Mouse (Mus musculus): ENCODE data around the gene Psme2. TPM values are rescaled to one million over a fixed set of nuclear protein-coding genes. Genes with fewer than 3 reads are reported as not detected.

Psme2 gene
- polyA plus RNA-seq, 2 experiments, result 56.0 to 190 TPM

- Histone ChIP-seq H3K36me3 (replicated peaks; ENCODE audit: control insufficient read depth, insufficient read depth, low read depth) (peaks cover 2% of the 10 kb centered on the region), H3K9me3 (ENCODE audit: control insufficient read depth, low read length) (no peaks in the 10 kb centered on the region), H3K27me3 (ENCODE audit: control insufficient read depth, insufficient read depth, low read length) (no peaks in the 10 kb centered on the region), H3K4me3 (ENCODE audit: insufficient read depth in 1 of 2, low read depth in 2 of 2, low read length in 2 of 2) (no peak overlapping the region), H3K4me2 (ENCODE audit: low read depth) (no peak overlapping the region), H3K9ac (replicated peaks) (no peak overlapping the region), H3K27ac (no peak overlapping the region), H3K4me1 (replicated peaks; ENCODE audit: control insufficient read depth in 2 of 2, insufficient read depth in 2 of 2, low read length in 1 of 2) (peaks cover 25 to 29% of the 10 kb centered on the region in 2 experiments)
- ATAC-seq (ENCODE audit: insufficient read depth) (no peak), DNase-seq (ENCODE audit: low read depth in 3 of 3, low spot score in 3 of 3) (no peak)
- no peak for TF ChIP-seq EP300 (IDR thresholded peaks at IDR 0.05; ENCODE audit: low read depth)
- no peak for TF ChIP-seq CTCF (IDR thresholded peaks at IDR 0.05; ENCODE audit: low read depth)
These were observed 36.3 kb downstream of the Psme2 start for GRCm38 (mm10) chr14:55554635-55555034.

DNA sequence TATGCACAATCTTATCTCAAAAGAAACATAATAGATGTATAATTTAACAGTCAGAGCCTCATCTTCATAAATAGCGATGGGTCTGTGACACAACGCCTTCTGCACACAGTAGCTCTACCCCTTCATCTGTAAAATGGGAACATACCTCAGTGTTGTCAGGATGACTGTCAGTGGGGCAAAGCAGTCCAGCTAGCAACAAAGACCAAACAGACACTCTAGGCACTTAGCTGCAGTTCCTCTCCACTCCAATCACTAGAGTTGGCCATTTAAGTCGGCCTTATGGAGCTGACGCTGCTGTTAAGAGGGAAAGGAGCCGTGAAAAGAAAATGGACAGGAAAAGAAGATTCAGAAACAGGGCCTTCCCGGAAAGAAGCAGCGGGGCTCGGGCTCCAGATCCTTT lies 39.1 kb downstream of the Psme2 start:
- Histone ChIP-seq H3K4me3 (ENCODE audit: insufficient read depth in 1 of 2, low read depth in 2 of 2, low read length in 2 of 2) (no peak overlapping the region), H3K4me2 (ENCODE audit: low read depth) (no peak overlapping the region), H3K4me1 (replicated peaks; ENCODE audit: control insufficient read depth in 2 of 2, insufficient read depth in 2 of 2, low read length in 1 of 2) (peaks cover 4 to 12% of the 10 kb centered on the region in 2 experiments), H3K27ac (no peak overlapping the region), H3K36me3 (replicated peaks; ENCODE audit: control insufficient read depth, insufficient read depth, low read depth) (peaks cover 25% of the 10 kb centered on the region), H3K27me3 (ENCODE audit: control insufficient read depth, insufficient read depth, low read length) (no peaks in the 10 kb centered on the region), H3K9ac (replicated peaks) (no peak overlapping the region), H3K9me3 (ENCODE audit: control insufficient read depth, low read length) (no peaks in the 10 kb centered on the region)
- DNase-seq (ENCODE audit: low read depth in 3 of 3, low spot score in 3 of 3) (no peak), ATAC-seq (ENCODE audit: insufficient read depth) (no peak)
- 80% methylated on average over 8 of the region's 8 CpGs for WGBS (ENCODE audit: insufficient replicate concordance)
- TF ChIP-seq CTCF (IDR thresholded peaks at IDR 0.05; ENCODE audit: low read depth), result no peak
- TF ChIP-seq EP300 (IDR thresholded peaks at IDR 0.05; ENCODE audit: low read depth), result no peak

GRCm38 (mm10) chr14:55551347-55551746 lies 39.6 kb downstream of the Psme2 start:
- H3K27ac ChIP-seq, result no peak overlapping the region
- TF ChIP-seq CTCF (IDR thresholded peaks at IDR 0.05; ENCODE audit: low read depth) (no peak), EP300 (IDR thresholded peaks at IDR 0.05; ENCODE audit: low read depth) (no peak)
- no peak overlapping the region for H3K9ac ChIP-seq (replicated peaks)
- peaks cover 3 to 9% of the 10 kb centered on the region in 2 experiments for H3K4me1 ChIP-seq (replicated peaks; ENCODE audit: control insufficient read depth in 2 of 2, insufficient read depth in 2 of 2, low read length in 1 of 2)
- no peak for ATAC-seq (ENCODE audit: insufficient read depth)
- no peak overlapping the region for H3K4me2 ChIP-seq (ENCODE audit: low read depth)
- WGBS (ENCODE audit: insufficient replicate concordance), result 70% methylated on average over 5 of the region's 5 CpGs
- H3K4me3 ChIP-seq (ENCODE audit: insufficient read depth in 1 of 2, low read depth in 2 of 2, low read length in 2 of 2), result no peak overlapping the region
- peaks cover 25% of the 10 kb centered on the region for H3K36me3 ChIP-seq (replicated peaks; ENCODE audit: control insufficient read depth, insufficient read depth, low read depth)
- DNase-seq (ENCODE audit: low read depth in 3 of 3, low spot score in 3 of 3), result no peak
- H3K27me3 ChIP-seq (ENCODE audit: control insufficient read depth, insufficient read depth, low read length), result no peaks in the 10 kb centered on the region
- no peaks in the 10 kb centered on the region for H3K9me3 ChIP-seq (ENCODE audit: control insufficient read depth, low read length)

GRCm38 (mm10) chr14:55550191-55550590 lies 40.7 kb downstream of the Psme2 start:
- peaks cover 28% of the 10 kb centered on the region for H3K36me3 ChIP-seq (replicated peaks; ENCODE audit: control insufficient read depth, insufficient read depth, low read depth)
- WGBS (ENCODE audit: insufficient replicate concordance), result 83% methylated on average over 6 of the region's 6 CpGs

DNA sequence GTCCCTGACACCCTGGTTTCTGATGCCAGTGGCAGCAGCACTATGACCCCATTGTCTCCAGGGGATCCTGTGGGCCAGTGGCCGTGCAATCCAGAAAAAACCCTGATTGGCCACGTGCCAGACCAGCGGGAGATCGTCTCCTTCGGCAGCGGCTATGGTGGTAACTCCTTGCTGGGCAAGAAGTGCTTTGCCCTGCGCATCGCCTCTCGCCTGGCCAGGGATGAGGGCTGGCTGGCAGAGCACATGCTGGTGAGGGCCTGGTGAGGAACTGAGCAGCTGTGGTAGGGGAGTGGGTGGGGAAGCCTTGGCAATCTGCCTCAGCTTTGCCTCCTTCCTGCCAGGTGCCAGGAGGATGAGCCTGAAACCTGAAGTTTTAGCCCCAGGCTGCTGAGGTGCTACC lies 46.6 kb downstream of the Psme2 start:
- H3K4me1 ChIP-seq (replicated peaks; ENCODE audit: control insufficient read depth in 2 of 2, insufficient read depth in 2 of 2, low read length in 1 of 2), result peaks cover 13 to 21% of the 10 kb centered on the region in 2 experiments
- peaks cover 36% of the 10 kb centered on the region for H3K36me3 ChIP-seq (replicated peaks; ENCODE audit: control insufficient read depth, insufficient read depth, low read depth)
- DNase-seq (ENCODE audit: low read depth in 3 of 3, low spot score in 3 of 3), result no peak
- 91% methylated on average over 9 of the region's 9 CpGs for WGBS (ENCODE audit: insufficient replicate concordance)
- H3K9ac ChIP-seq (replicated peaks), result no peak overlapping the region
- TF ChIP-seq CTCF (IDR thresholded peaks at IDR 0.05; ENCODE audit: low read depth) (no peak), EP300 (IDR thresholded peaks at IDR 0.05; ENCODE audit: low read depth) (no peak)
- no peak overlapping the region for H3K4me3 ChIP-seq (ENCODE audit: insufficient read depth in 1 of 2, low read depth in 2 of 2, low read length in 2 of 2)
- no peaks in the 10 kb centered on the region for H3K27me3 ChIP-seq (ENCODE audit: control insufficient read depth, insufficient read depth, low read length)
- H3K9me3 ChIP-seq (ENCODE audit: control insufficient read depth, low read length), result no peaks in the 10 kb centered on the region
- H3K27ac ChIP-seq, result no peak overlapping the region
- ATAC-seq (ENCODE audit: insufficient read depth), result no peak
- H3K4me2 ChIP-seq (ENCODE audit: low read depth), result no peak overlapping the region

More at GRCm38 (mm10) chr14:55550191-55550590, 40.7 kb downstream of the Psme2 start:
- no peak overlapping the region for H3K9ac ChIP-seq (replicated peaks)
- H3K9me3 ChIP-seq (ENCODE audit: control insufficient read depth, low read length), result no peaks in the 10 kb centered on the region
- no peaks in the 10 kb centered on the region for H3K27me3 ChIP-seq (ENCODE audit: control insufficient read depth, insufficient read depth, low read length)
- no peak overlapping the region for H3K4me3 ChIP-seq (ENCODE audit: insufficient read depth in 1 of 2, low read depth in 2 of 2, low read length in 2 of 2)
- DNase-seq (ENCODE audit: low read depth in 3 of 3, low spot score in 3 of 3) (no peak), ATAC-seq (ENCODE audit: insufficient read depth) (no peak)
- no peak overlapping the region for H3K27ac ChIP-seq
- TF ChIP-seq CTCF (IDR thresholded peaks at IDR 0.05; ENCODE audit: low read depth) (no peak), EP300 (IDR thresholded peaks at IDR 0.05; ENCODE audit: low read depth) (no peak)
- H3K4me1 ChIP-seq (replicated peaks; ENCODE audit: control insufficient read depth in 2 of 2, insufficient read depth in 2 of 2, low read length in 1 of 2), result peaks cover 0 to 4% of the 10 kb centered on the region in 2 experiments; a peak in 3 of 4 replicates
- H3K4me2 ChIP-seq (ENCODE audit: low read depth), result no peak overlapping the region
